Mouse (Mus musculus) CH12.LX (cell line): ENCODE measurements around the gene Pde4d. TPM values are rescaled to one million over a fixed set of nuclear protein-coding genes. Genes with fewer than 3 reads are reported as not detected.

ENCODE experiments used
- DNase-seq: peaks from one replicate; pipeline ENCODE4 v3.0.0-alpha.2; 2013; ENCODE audit errors: extremely low read depth
- H3K27ac ChIP-seq: 2 replicates; pipeline ENCODE4 v1.5.1; 2012; ENCODE audit warnings: low read depth, mild to moderate bottlenecking, control low read depth, moderate library complexity; ENCODE audit not compliant: insufficient read depth
- H3K27me3 ChIP-seq: replicated peaks from 2 replicates; pipeline ENCODE3; 2012; ENCODE audit warnings: inconsistent platforms
- H3K36me3 ChIP-seq, 2 experiments: replicated peaks in 1 of 2; 2 replicates each; pipeline versions ENCODE3 to v1.6.1; 2012; ENCODE audit warnings: inconsistent platforms in 1 of 2, low read length in 1 of 2, mild to moderate bottlenecking in 1 of 2, mixed read lengths in 1 of 2, moderate library complexity in 1 of 2; ENCODE audit not compliant: control insufficient read depth in 1 of 2, insufficient read depth in 1 of 2
- H3K4me1 ChIP-seq, 2 experiments: 2 replicates each; pipeline ENCODE4 v1.6.1; 2012; ENCODE audit warnings: inconsistent platforms in 1 of 2, moderate library complexity in 1 of 2; ENCODE audit not compliant: insufficient read depth in 2 of 2, control insufficient read depth in 1 of 2
- H3K4me2 ChIP-seq: 2 replicates; pipeline ENCODE4 v1.6.1; 2012; ENCODE audit warnings: low read depth, mild to moderate bottlenecking, control low read depth; ENCODE audit not compliant: poor library complexity, insufficient read depth, severe bottlenecking
- H3K4me3 ChIP-seq, 3 experiments: fragments of 150-350 bp in 1 of 3; sonication (generic) in 1 of 3; replicated peaks in 1 of 3; 2 replicates each; pipeline versions ENCODE3 to v1.5.1; 2011 to 2012; ENCODE audit warnings: low read depth in 2 of 3, low read length in 2 of 3, mild to moderate bottlenecking in 2 of 3, moderate library complexity in 2 of 3, control low read depth in 1 of 3, improper control_type of control experiment in 1 of 3, inconsistent platforms in 1 of 3, mixed read lengths in 1 of 3; ENCODE audit not compliant: poor library complexity in 1 of 3
- H3K79me2 ChIP-seq: replicated peaks from 2 replicates; pipeline ENCODE4 v1.6.1; 2012; ENCODE audit warnings: mild to moderate bottlenecking, moderate library complexity; ENCODE audit not compliant: control insufficient read depth, poor library complexity, insufficient read depth, severe bottlenecking; ENCODE audit errors: extremely low read depth
- H3K9ac ChIP-seq: 2 replicates; pipeline ENCODE4 v1.6.1; 2012; ENCODE audit warnings: low read depth, mild to moderate bottlenecking, control low read depth, moderate library complexity; ENCODE audit not compliant: insufficient read depth
- H3K9me3 ChIP-seq: replicated peaks from 2 replicates; pipeline ENCODE3; 2012; ENCODE audit warnings: low read length, inconsistent platforms, mixed read lengths
- CHD1 ChIP-seq: IDR thresholded peaks from 2 replicates; pipeline ENCODE4 v1.6.1; 2012; ENCODE audit warnings: low read depth, low read length, improper control_type of control experiment, inconsistent platforms
- CTCF ChIP-seq, 2 experiments: IDR thresholded peaks in 1 of 2; conservative IDR thresholded peaks in 1 of 2; 2 replicates each; pipeline ENCODE4 v1.5.1; 2011 to 2012; ENCODE audit warnings: low read depth in 2 of 2, low read length in 2 of 2, improper control_type of control experiment in 1 of 2, inconsistent platforms in 1 of 2, mild to moderate bottlenecking in 1 of 2, moderate library complexity in 1 of 2
- ELF1 ChIP-seq: IDR thresholded peaks from 2 replicates; pipeline ENCODE4 v1.6.1; 2014; ENCODE audit warnings: low read depth, mild to moderate bottlenecking, inconsistent platforms, low read length, improper control_type of control experiment
- EP300 ChIP-seq: IDR thresholded peaks from 2 replicates; pipeline ENCODE4 v1.6.1; 2011; ENCODE audit warnings: low read length, improper control_type of control experiment
- GABPA ChIP-seq: IDR thresholded peaks from 2 replicates; pipeline ENCODE4 v1.6.1; 2012; ENCODE audit warnings: low read depth, low read length, improper control_type of control experiment, inconsistent platforms; ENCODE audit not compliant: insufficient replicate concordance
- HCFC1 ChIP-seq: IDR thresholded peaks from 2 replicates; pipeline ENCODE4 v1.6.1; 2012; ENCODE audit warnings: low read depth, mild to moderate bottlenecking, inconsistent platforms, low read length, improper control_type of control experiment
- IRF4 ChIP-seq: IDR thresholded peaks from 2 replicates; pipeline ENCODE4 v1.6.1; 2014; ENCODE audit warnings: low read depth, mild to moderate bottlenecking, inconsistent platforms, low read length, improper control_type of control experiment
- JUN ChIP-seq: IDR thresholded peaks from 2 replicates; pipeline ENCODE4 v1.6.1; 2011; ENCODE audit warnings: low read depth, mild to moderate bottlenecking, low read length, improper control_type of control experiment, moderate library complexity; ENCODE audit not compliant: insufficient read depth
- KAT2A ChIP-seq: IDR thresholded peaks from 2 replicates; pipeline ENCODE4 v1.6.1; 2012; ENCODE audit warnings: low read length, improper control_type of control experiment, inconsistent platforms; ENCODE audit not compliant: insufficient replicate concordance
- MXI1 ChIP-seq: IDR thresholded peaks from 2 replicates; pipeline ENCODE4 v1.6.1; 2011; ENCODE audit warnings: mild to moderate bottlenecking, low read depth, low read length, improper control_type of control experiment
- NELFE ChIP-seq: IDR thresholded peaks from 2 replicates; pipeline ENCODE4 v1.6.1; 2011; ENCODE audit warnings: low read depth, low read length, improper control_type of control experiment
- NRF1 ChIP-seq: IDR thresholded peaks from 2 replicates; pipeline ENCODE4 v1.6.1; 2014; ENCODE audit warnings: low read depth, mild to moderate bottlenecking, inconsistent platforms, low read length, improper control_type of control experiment, moderate library complexity
- PAX5 ChIP-seq: IDR thresholded peaks from 2 replicates; pipeline ENCODE4 v1.6.1; 2012; ENCODE audit warnings: low read length, inconsistent platforms, mixed read lengths
- POLR2A ChIP-seq: IDR thresholded peaks from 2 replicates; pipeline ENCODE4 v1.6.1; 2011; ENCODE audit warnings: low read depth, mild to moderate bottlenecking, improper control_type of control experiment, low read length
- POLR2AphosphoS2 ChIP-seq: IDR thresholded peaks from 2 replicates; pipeline ENCODE4 v1.6.1; 2011; ENCODE audit warnings: low read depth, low read length, improper control_type of control experiment
- TCF12 ChIP-seq: IDR thresholded peaks from 2 replicates; pipeline ENCODE4 v1.6.1; 2014; ENCODE audit warnings: low read depth, mild to moderate bottlenecking, inconsistent platforms, low read length, improper control_type of control experiment
- UBTF ChIP-seq: IDR thresholded peaks from 2 replicates; pipeline ENCODE4 v1.6.1; 2012; ENCODE audit warnings: low read depth, mild to moderate bottlenecking, inconsistent platforms, low read length, improper control_type of control experiment, moderate library complexity
- USF2 ChIP-seq: conservative IDR thresholded peaks from 2 replicates; pipeline ENCODE4 v1.6.1; 2011; ENCODE audit warnings: low read depth, low read length, improper control_type of control experiment
- ZMIZ1 ChIP-seq: IDR thresholded peaks from 2 replicates; pipeline ENCODE4 v1.6.1; 2012; ENCODE audit warnings: low read depth, mild to moderate bottlenecking, inconsistent platforms, low read length, improper control_type of control experiment
- dilution Hi-C: fragments of 300-500 bp; cut with MboI; formaldehyde crosslinking; loops from 2 replicates; pipeline ENCODE4 v1.14.3; 2020; ENCODE audit warnings: low sequenced_read_pairs; ENCODE audit not compliant: extremely low pct_unique_long_range_greater_than_20kb, extremely low pct_ligation_motif_present
- in situ Hi-C: fragments of 300-500 bp; cut with MboI; formaldehyde crosslinking; loops from 3 replicates; pipeline ENCODE4 v1.14.3; 2019; ENCODE audit warnings: low sequenced_read_pairs, low pct_ligation_motif_present, low pct_unique_long_range_greater_than_20kb, mixed read lengths
- polyA plus RNA-seq: library from polyadenylated mRNA; unstranded; fragments of >175 nt; gene quantifications from 2 replicates; pipeline ENCODE4 v1.2.1, GENCODE M21; 2012; ENCODE audit warnings: low read depth; ENCODE audit not compliant: insufficient read length
- total RNA-seq, 2 experiments: library from RNA; depleted of rRNA; stranded (reverse); fragments of 300-350 nt in 1 of 2; fragments of >200 nt in 1 of 2; gene quantifications; 2 replicates each; pipeline ENCODE4 v1.2.3; 2012 to 2014

Pde4d gene
- total and polyA plus RNA-seq, 3 experiments: not detected

- no peaks in the 10 kb centered on the region for H3K27me3 ChIP-seq
- no peak overlapping the region for H3K9ac ChIP-seq
- no peak overlapping the region for H3K27ac ChIP-seq
- H3K36me3 ChIP-seq: no peaks in the 10 kb centered on the region
- TF ChIP-seq NELFE (no peak), CTCF (conservative IDR thresholded peaks at IDR 0.05 in 1 of 2, IDR thresholded peaks at IDR 0.05 in 1 of 2; ENCODE audit: low read depth in 2 of 2, low read length in 2 of 2) (no peak), ZMIZ1 (no peak), TCF12 (no peak), CHD1 (no peak), POLR2A (no peak), ELF1 (no peak), JUN (no peak), GABPA (no peak), HCFC1 (no peak), NRF1 (no peak)
- H3K9me3 ChIP-seq: no peaks in the 10 kb centered on the region
- DNase-seq: no peak
- no peaks in the 10 kb centered on the region for H3K79me2 ChIP-seq
- dilution Hi-C loops (no loop called here), in situ Hi-C loops (loop anchor here (10.0 to 25.0 kb wide), 2 partner anchors 505 to 1132 kb away; no protein-coding TSS in a partner anchor)
- no peak overlapping the region for H3K4me3 ChIP-seq
- H3K4me2 ChIP-seq: no peak overlapping the region
- H3K4me1 ChIP-seq: peaks cover 0 to 8% of the 10 kb centered on the region in 2 experiments; a peak in 2 of 4 replicates
Measured at GRCm38 (mm10) chr13:109232531-109232930, 782.8 kb downstream of the Pde4d start.

- H3K9me3 ChIP-seq: no peaks in the 10 kb centered on the region
- H3K4me1 ChIP-seq: peaks cover 0 to 8% of the 10 kb centered on the region in 2 experiments; a peak in 2 of 4 replicates
- no peak for DNase-seq
- H3K9ac ChIP-seq: no peak overlapping the region
- H3K4me2 ChIP-seq: no peak overlapping the region
- H3K27ac ChIP-seq: no peak overlapping the region
- TF ChIP-seq MXI1 (no peak), NRF1 (no peak), HCFC1 (no peak), POLR2AphosphoS2 (no peak), UBTF (no peak), KAT2A (no peak), GABPA (no peak), JUN (no peak), NELFE (no peak), TCF12 (no peak), PAX5 (no peak), IRF4 (no peak), EP300 (no peak), USF2 (no peak)
- in situ Hi-C loops: loop anchor here (10.0 to 25.0 kb wide), 2 partner anchors 503 to 1131 kb away; no protein-coding TSS in a partner anchor
- no peaks in the 10 kb centered on the region for H3K79me2 ChIP-seq
- H3K4me3 ChIP-seq: no peak overlapping the region
- dilution Hi-C loops: no loop called here
- no peaks in the 10 kb centered on the region for H3K27me3 ChIP-seq
- no peaks in the 10 kb centered on the region for H3K36me3 ChIP-seq
Measured at GRCm38 (mm10) chr13:109233911-109234613, 784.3 kb downstream of the Pde4d start.
